Mouse (Mus musculus) ES-E14 (cell line): ENCODE results near the gene Prrt1.

Source experiments
- CHD2 ChIP-seq: IDR thresholded peaks from 2 replicates; pipeline ENCODE4 v1.6.1; 2014; ENCODE audit warnings: mild to moderate bottlenecking, low read depth, low read length, inconsistent platforms
- HCFC1 ChIP-seq: IDR thresholded peaks from 2 replicates; pipeline ENCODE4 v1.6.1; 2012; ENCODE audit warnings: low read length, inconsistent platforms, borderline replicate concordance; ENCODE audit not compliant: insufficient read depth
- ZC3H11A ChIP-seq: IDR thresholded peaks from 2 replicates; pipeline ENCODE4 v1.6.1; 2012; ENCODE audit warnings: low read depth, mild to moderate bottlenecking, inconsistent platforms, low read length, borderline replicate concordance
- ZNF384 ChIP-seq: IDR thresholded peaks from 2 replicates; pipeline ENCODE4 v1.6.1; 2012; ENCODE audit warnings: low read depth, low read length, inconsistent platforms

DNA sequence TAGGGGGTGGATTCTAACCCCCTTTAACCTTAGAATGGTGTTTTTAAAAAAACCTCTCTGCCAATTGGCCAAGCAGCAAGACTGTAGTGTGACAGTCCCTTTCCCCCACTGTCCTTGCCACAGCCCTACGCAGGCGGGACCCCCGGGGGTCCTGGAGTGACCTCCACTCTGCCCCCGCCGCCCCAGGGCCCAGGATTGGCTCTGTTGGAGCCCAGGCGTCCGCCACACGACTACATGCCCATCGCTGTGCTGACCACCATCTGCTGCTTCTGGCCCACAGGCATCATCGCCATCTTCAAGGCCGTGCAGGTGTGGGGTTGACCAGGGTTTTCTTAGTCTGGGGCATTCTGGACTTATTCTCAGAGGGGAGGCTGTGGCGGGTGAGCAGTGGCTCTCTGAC, 2.3 kb downstream of the Prrt1 start:
- no peak for TF ChIP-seq ZNF384
- no peak for TF ChIP-seq HCFC1
- no peak for TF ChIP-seq ZC3H11A
- no peak for TF ChIP-seq CHD2
